Mouse (Mus musculus) layer of hippocampus, adult 9-10 months (tissue): ENCODE results near the gene Aldh4a1.

Experiments
- DNase-seq: peaks from one replicate; pipeline ENCODE4 v3.0.0; 2022; ENCODE audit warnings: low spot score

Gene Aldh4a1

GRCm38 (mm10) chr4:139624116-139624489, 1.4 kb downstream of the Aldh4a1 start:
- DNase-seq, result no peak

GRCm38 (mm10) chr4:139624706-139625105, 2.0 kb downstream of the Aldh4a1 start:
- no peak for DNase-seq

- no peak for DNase-seq
Measured at GRCm38 (mm10) chr4:139627361-139627760, 4.7 kb downstream of the Aldh4a1 start.

GRCm38 (mm10) chr4:139630171-139630570, 7.5 kb downstream of the Aldh4a1 start:
- no peak for DNase-seq

- DNase-seq, result no peak
Measured at GRCm38 (mm10) chr4:139631141-139631540, 8.5 kb downstream of the Aldh4a1 start.

GRCm38 (mm10) chr4:139631569-139632253, 9.0 kb downstream of the Aldh4a1 start:
- DNase-seq, result no peak

GRCm38 (mm10) chr4:139632254-139632580, 9.6 kb downstream of the Aldh4a1 start:
- no peak for DNase-seq

- DNase-seq, result peak; percentile 59
Measured at GRCm38 (mm10) chr4:139636373-139636772, 13.7 kb downstream of the Aldh4a1 start.

GRCm38 (mm10) chr4:139637847-139638246, 15.2 kb downstream of the Aldh4a1 start:
- DNase-seq, result no peak

- DNase-seq, result no peak
Measured at GRCm38 (mm10) chr4:139638356-139638755, 15.7 kb downstream of the Aldh4a1 start.

- DNase-seq, result no peak
Measured at GRCm38 (mm10) chr4:139639801-139640200, 17.1 kb downstream of the Aldh4a1 start.

- DNase-seq, result no peak
Measured at GRCm38 (mm10) chr4:139640333-139640732, 17.7 kb downstream of the Aldh4a1 start.

GRCm38 (mm10) chr4:139640775-139641174, 18.1 kb downstream of the Aldh4a1 start:
- no peak for DNase-seq

- no peak for DNase-seq
Measured at GRCm38 (mm10) chr4:139641829-139642425, 19.3 kb downstream of the Aldh4a1 start.

- peak; percentile 63 for DNase-seq
Measured at GRCm38 (mm10) chr4:139643972-139644371, 21.3 kb downstream of the Aldh4a1 start.

- no peak for DNase-seq
Measured at GRCm38 (mm10) chr4:139646916-139647315, 24.2 kb downstream of the Aldh4a1 start.

- no peak for DNase-seq
Measured at GRCm38 (mm10) chr4:139650086-139650743, 27.5 kb downstream of the Aldh4a1 start.

GRCm38 (mm10) chr4:139650907-139651306, 28.2 kb downstream of the Aldh4a1 start:
- DNase-seq, result no peak

- DNase-seq, result no peak
Measured at GRCm38 (mm10) chr4:139653238-139653637, 30.6 kb downstream of the Aldh4a1 start, which contains the start of gene Tas1r2. Gene Tas1r2, plus strand, starts transcription at chr4:139653538.

- no peak for DNase-seq
Measured at GRCm38 (mm10) chr4:139661897-139662296, 39.2 kb downstream of the Aldh4a1 start.

- no peak for DNase-seq
Measured at GRCm38 (mm10) chr4:139667632-139668031, 45.0 kb downstream of the Aldh4a1 start.

GRCm38 (mm10) chr4:139669847-139670246, 47.2 kb downstream of the Aldh4a1 start:
- peak; percentile 13 for DNase-seq

- DNase-seq, result no peak
Measured at GRCm38 (mm10) chr4:139675696-139676095, 53.0 kb downstream of the Aldh4a1 start.
